Mouse (Mus musculus) yolk sac, embryonic 10.5 days (tissue): ENCODE data around the gene Frmd4b.

Source experiments
- DNase-seq: peaks from one replicate; pipeline ENCODE4 v3.0.0-alpha.2; 2017; ENCODE audit warnings: low spot score

The Frmd4b gene

GRCm38 (mm10) chr6:97579704-97580103 lies 37.6 kb downstream of the Frmd4b start:
- DNase-seq, result peak; percentile 42

- no peak for DNase-seq
Measured at GRCm38 (mm10) chr6:97578210-97578609, 39.1 kb downstream of the Frmd4b start.

GRCm38 (mm10) chr6:97577349-97577748 lies 40.0 kb downstream of the Frmd4b start:
- no peak for DNase-seq

DNA sequence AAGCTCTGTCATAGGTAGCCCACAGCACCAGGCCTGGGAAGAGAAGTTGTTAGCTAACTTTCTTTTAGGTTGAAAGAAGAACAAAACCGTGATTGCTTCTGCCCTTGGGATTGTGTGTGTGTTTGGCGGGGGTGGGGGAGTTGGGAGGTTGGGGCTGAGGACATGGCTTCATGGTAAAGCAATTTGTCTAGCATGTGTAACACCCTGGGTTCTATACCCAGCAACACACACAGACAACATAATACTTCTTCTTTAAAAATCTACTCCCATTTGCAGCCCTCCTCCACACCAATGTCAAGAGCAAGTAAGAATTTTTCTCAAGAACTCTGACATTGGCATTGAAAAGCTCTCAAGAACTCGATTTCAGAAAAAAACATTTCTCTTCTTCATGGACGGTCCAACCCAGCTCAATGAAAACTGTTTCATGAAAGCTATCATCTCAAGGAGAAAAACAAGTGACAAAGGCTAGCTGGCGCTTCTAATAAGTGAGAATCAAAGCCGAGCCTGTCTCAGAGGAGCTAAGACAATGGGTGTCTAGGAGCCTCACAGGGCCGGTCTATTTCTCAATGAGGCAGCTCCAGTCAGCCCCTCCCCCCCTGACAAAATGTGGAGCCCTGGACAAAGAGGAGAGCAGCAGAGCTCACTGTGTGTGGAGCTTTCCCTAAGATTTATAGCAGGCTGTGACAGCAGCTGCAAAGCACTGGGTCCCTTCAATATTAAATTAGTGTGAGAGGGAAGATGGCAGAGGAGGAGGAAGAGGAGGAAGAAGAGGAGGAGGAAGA lies 40.6 kb downstream of the Frmd4b start:
- peak; percentile 49 for DNase-seq

- DNase-seq, result no peak
Measured at GRCm38 (mm10) chr6:97576096-97576495, 41.2 kb downstream of the Frmd4b start.

GRCm38 (mm10) chr6:97574973-97575372 lies 42.4 kb downstream of the Frmd4b start:
- DNase-seq, result no peak

- DNase-seq, result no peak
Measured at GRCm38 (mm10) chr6:97572226-97572625, 45.1 kb downstream of the Frmd4b start.

GRCm38 (mm10) chr6:97568538-97568937 lies 48.8 kb downstream of the Frmd4b start:
- no peak for DNase-seq

- DNase-seq, result no peak
Measured at GRCm38 (mm10) chr6:97566746-97567145, 50.6 kb downstream of the Frmd4b start.

GRCm38 (mm10) chr6:97557147-97557546 lies 60.2 kb downstream of the Frmd4b start:
- no peak for DNase-seq

- no peak for DNase-seq
Measured at GRCm38 (mm10) chr6:97555637-97556036, 61.7 kb downstream of the Frmd4b start.

- DNase-seq, result no peak
Measured at GRCm38 (mm10) chr6:97553431-97553830, 63.9 kb downstream of the Frmd4b start.

GRCm38 (mm10) chr6:97552573-97552972 lies 64.8 kb downstream of the Frmd4b start:
- DNase-seq, result no peak

GRCm38 (mm10) chr6:97551884-97552283 lies 65.5 kb downstream of the Frmd4b start:
- DNase-seq, result no peak

DNA sequence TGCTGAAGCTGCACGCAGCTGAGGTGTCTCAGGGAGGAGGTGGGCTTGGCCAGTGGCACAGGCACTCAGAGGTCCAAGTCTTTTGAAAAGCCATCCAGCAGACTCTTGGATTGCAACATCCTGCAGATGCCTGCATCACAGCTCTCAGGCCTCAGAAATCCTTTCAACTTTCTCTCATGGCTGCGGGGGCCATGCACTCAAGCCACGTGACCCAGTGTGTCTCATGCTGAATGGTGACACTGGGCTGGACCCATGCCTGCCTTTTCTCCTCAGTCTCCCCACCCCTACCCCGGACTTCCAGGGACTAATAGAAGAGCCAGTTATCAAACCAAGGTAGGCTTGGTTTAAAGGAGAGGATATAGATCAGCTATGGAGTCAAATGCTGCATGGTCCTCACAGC lies 66.2 kb downstream of the Frmd4b start:
- DNase-seq, result no peak

DNA sequence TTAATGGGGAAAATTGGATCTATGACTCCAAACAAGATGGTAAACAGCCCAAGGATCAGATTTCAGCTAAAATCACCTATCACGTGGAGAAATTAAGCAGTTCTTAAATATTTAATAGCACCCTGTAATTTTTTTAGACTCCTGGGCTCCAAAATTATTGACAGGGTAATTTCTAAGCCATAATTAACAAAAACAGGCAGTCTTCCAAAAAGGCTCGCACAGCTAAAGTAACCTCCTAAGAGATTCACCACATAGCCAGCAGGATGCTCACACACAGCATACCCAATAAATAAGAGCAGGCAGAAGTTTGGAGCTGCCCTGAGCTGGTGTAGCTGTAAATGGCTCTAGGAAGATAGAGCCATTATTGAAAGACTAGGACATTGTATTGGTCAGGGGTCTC lies 76.9 kb downstream of the Frmd4b start:
- DNase-seq, result no peak

DNA sequence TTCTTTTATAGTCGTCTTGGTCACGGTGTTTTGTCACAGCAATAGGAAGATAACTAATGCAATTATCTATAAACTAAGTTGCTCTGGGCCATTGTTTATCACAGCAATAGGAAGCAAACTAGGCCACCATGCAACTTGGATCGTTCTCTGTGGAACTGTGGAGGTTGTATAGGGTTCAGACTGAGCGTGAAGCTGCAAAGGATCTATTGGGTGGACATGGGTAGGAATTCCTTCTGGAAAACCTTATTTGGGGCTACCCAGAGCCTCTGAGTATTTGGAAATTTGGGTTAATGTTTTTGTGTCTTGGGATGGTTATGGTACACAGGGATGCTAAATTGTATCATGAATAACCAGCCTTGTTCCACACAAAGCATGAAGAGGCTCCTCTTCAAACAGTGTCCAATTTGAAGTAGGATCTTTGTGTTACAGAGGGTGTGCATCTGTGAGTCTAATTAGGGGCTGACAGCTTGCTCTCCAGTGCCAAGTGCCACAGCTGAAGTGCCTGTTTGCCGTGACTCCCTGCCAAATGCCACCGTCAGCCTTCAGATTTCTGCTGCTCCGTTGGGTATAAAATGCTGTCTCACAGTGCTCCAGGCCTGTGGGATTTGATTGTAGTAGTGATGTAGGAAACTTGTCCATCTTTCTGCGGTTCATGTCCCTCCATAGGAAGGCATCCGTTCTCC lies 81.4 kb downstream of the Frmd4b start:
- no peak for DNase-seq

DNA sequence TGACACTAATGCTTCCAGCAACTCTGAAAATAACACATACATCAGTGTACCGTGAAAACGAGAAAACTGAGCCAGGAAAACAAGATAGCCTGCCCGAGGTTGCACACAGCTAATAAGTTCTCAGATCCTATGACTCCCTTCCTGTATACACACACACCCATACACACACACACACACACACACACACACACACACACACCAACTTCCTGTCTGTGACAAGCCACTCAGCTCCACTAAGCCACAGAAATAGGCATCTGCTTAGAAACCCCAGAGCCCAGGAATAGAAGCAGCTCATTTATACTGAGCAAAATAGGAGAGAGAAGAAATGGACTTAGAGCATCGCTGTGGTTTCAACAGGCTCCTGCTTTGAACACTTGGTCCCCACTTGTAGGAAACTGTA lies 86.3 kb downstream of the Frmd4b start:
- no peak for DNase-seq

GRCm38 (mm10) chr6:97528961-97529680 lies 88.2 kb downstream of the Frmd4b start:
- no peak for DNase-seq

GRCm38 (mm10) chr6:97526092-97526491 lies 91.2 kb downstream of the Frmd4b start:
- peak; percentile 50 for DNase-seq

DNA sequence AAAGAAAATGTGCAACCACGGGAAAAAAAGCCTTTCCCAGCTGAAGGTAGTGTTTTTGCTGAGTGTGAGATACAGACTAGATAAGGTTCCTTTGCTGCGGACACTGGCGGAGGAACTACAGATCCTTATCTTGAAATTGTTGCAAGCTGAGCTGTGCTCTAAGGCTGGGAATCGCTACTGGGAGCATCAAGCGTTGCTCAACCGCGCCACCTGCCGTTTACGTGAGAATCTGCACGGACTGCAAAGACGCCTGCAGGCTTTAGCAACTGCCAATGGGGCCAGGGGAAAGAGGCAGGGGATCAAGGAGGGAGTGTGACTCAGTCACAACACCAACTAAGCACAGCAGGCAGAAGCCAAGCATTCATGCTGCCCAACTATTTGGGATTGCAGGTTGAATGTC lies 94.2 kb downstream of the Frmd4b start:
- peak; percentile 84 for DNase-seq

GRCm38 (mm10) chr6:97521279-97522038 lies 95.9 kb downstream of the Frmd4b start:
- DNase-seq, result no peak
